Mouse (Mus musculus) frontal cortex, adult 2 months (tissue): ENCODE measurements around the gene Olfr316. TPM values are rescaled to one million over a fixed set of nuclear protein-coding genes. Genes with fewer than 3 reads are reported as not detected.

ENCODE experiments used
- DNase-seq, 2 experiments: peaks; one replicate each; pipeline ENCODE4 v3.0.0; 2022; ENCODE audit warnings: low spot score in 1 of 2; ENCODE audit errors: extremely low spot score in 1 of 2
- polyA plus RNA-seq: library from polyadenylated mRNA; depleted of rRNA; stranded (reverse); fragments of >200 nt; gene quantifications from 2 replicates; pipeline ENCODE4 v1.2.3, GENCODE M21; 2012; rRNA removed

The Olfr316 gene
- polyA plus RNA-seq, 1 experiment, result 3.6 TPM

GRCm38 (mm10) chr11:58803871-58804270, 51.3 kb downstream of the Olfr316 start:
- DNase-seq, result no peak

GRCm38 (mm10) chr11:58804393-58804792, 51.9 kb downstream of the Olfr316 start:
- DNase-seq, result no peak

Other genes with a start within 250 kb of the Olfr316 start
- gene Olfr330, start 217.9 kb upstream of the Olfr316 start, polyA plus RNA-seq, result not detected in 2 replicates
- gene Olfr329-ps, start 206.3 kb upstream of the Olfr316 start, polyA plus RNA-seq, result not detected in 2 replicates
- not detected in 2 replicates for gene Olfr328, start 197.1 kb upstream of the Olfr316 start, polyA plus RNA-seq
- gene Olfr224, start 182.2 kb upstream of the Olfr316 start, polyA plus RNA-seq, result not detected in 2 replicates
- gene Olfr325, start 175.0 kb upstream of the Olfr316 start, polyA plus RNA-seq, result not detected in 2 replicates
- gene Olfr324, start 157.6 kb upstream of the Olfr316 start, polyA plus RNA-seq, result 0.02 and 0.06 TPM in 2 replicates
- gene 2210407C18Rik, start 136.7 kb upstream of the Olfr316 start, polyA plus RNA-seq, result not detected in 2 replicates
- gene Olfr323, start 122.2 kb upstream of the Olfr316 start, polyA plus RNA-seq, result not detected in 2 replicates
- gene Trim58, start 112.3 kb upstream of the Olfr316 start, polyA plus RNA-seq, result 0.08 and 0.12 TPM in 2 replicates
- gene Olfr322, start 94.0 kb upstream of the Olfr316 start, polyA plus RNA-seq, result not detected in 2 replicates
- not detected in 2 replicates for gene Olfr320, start 71.6 kb upstream of the Olfr316 start, polyA plus RNA-seq
- not detected in 2 replicates for gene Olfr319, start 53.6 kb upstream of the Olfr316 start, polyA plus RNA-seq
- not detected in 2 replicates for gene Olfr318, start 28.7 kb upstream of the Olfr316 start, polyA plus RNA-seq
- 0.06 TPM in 1 of 2 replicates, not detected in the other for gene Olfr317, start 13.5 kb upstream of the Olfr316 start, polyA plus RNA-seq
- gene Olfr315, start 20.5 kb downstream of the Olfr316 start, polyA plus RNA-seq, result not detected in 2 replicates
- not detected in 2 replicates for gene Olfr314, start 30.2 kb downstream of the Olfr316 start, polyA plus RNA-seq
- gene Fam183b, start 49.2 kb downstream of the Olfr316 start, polyA plus RNA-seq, result 1.2 TPM in 2 replicates
- not detected in 2 replicates for gene Olfr313, start 62.3 kb downstream of the Olfr316 start, polyA plus RNA-seq
- 0.02 TPM in 1 of 2 replicates, not detected in the other for gene Olfr312, start 76.5 kb downstream of the Olfr316 start, polyA plus RNA-seq
- 0.06 TPM in 1 of 2 replicates, not detected in the other for gene Olfr311, start 86.5 kb downstream of the Olfr316 start, polyA plus RNA-seq
- gene Gm12258, start 94.4 kb downstream of the Olfr316 start, polyA plus RNA-seq, result 19.7 and 22.5 TPM in 2 replicates
- 6.9 and 7.5 TPM in 2 replicates for gene 2810021J22Rik, start 114.5 kb downstream of the Olfr316 start, polyA plus RNA-seq
- 6.3 and 6.4 TPM in 2 replicates for gene Zfp39, start 151.5 kb downstream of the Olfr316 start, polyA plus RNA-seq
- 0.19 and 0.26 TPM in 2 replicates for gene Btnl10, start 165.2 kb downstream of the Olfr316 start, polyA plus RNA-seq
- gene Rnf187, start 186.2 kb downstream of the Olfr316 start, polyA plus RNA-seq, result 554 and 589 TPM in 2 replicates
- gene Hist3h2ba, start 196.2 kb downstream of the Olfr316 start, polyA plus RNA-seq, result 174 and 184 TPM in 2 replicates
- gene Hist3h2a, start 202.0 kb downstream of the Olfr316 start, polyA plus RNA-seq, result 54.3 and 57.7 TPM in 2 replicates
- gene Trim17, start 202.0 kb downstream of the Olfr316 start, polyA plus RNA-seq, result 7.8 and 9.7 TPM in 2 replicates
- gene Trim11, start 225.4 kb downstream of the Olfr316 start, polyA plus RNA-seq, result 26.2 and 28.4 TPM in 2 replicates